Mouse (Mus musculus): ENCODE data around the gene Olfr325. TPM values are rescaled to one million over a fixed set of nuclear protein-coding genes. Genes with fewer than 3 reads are reported as not detected.

The Olfr325 gene
- polyA plus RNA-seq, 1 experiment from 2014 or later: not detected

DNA sequence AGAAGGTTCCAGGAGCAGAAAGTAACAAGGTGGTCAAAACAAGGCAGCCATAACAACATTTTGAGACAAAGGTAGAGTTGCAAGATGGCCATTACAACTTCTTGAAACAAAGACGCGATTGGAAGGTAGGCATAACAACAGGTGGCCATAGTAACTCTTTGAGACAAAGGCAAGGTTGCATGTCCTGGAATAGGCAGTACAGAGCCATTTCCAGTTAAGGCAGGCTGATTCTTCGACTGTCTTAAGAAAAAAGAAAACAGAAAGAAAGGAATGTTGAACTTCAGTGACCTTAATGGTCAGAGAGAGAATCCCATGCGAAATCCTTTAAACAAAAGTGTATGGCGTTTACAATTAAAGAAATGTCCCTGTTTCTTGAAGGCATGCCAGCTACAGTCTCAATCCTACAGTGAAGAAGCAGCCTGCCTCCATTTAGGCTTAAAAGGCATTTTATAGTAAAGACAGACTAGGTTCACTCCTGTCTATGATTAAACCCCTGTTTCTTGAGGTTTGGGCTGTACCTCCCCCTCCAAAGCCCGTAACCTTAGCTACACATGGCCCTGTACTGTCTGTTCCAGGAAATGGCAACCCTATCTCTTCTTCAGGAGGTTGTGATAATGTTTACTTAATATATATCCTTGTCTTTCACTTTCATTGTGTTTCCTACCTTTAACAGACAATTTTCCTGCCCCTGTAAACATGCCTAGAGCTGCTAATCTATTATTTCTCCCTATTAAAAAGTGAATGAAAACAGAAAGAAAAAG, 25.4 kb downstream of the Olfr325 start:
- H3K9ac ChIP-seq (replicated peaks): no peak overlapping the region
- H3K27ac ChIP-seq: no peak overlapping the region
- WGBS: 82% methylated on average over 6 of the region's 6 CpGs
- no peak overlapping the region for H3K4me2 ChIP-seq
- ATAC-seq (ENCODE audit: insufficient number of reproducible peaks, insufficient read depth, low FRiP score, low TSS enrichment, low read depth): no peak
- no peak overlapping the region for H3K4me3 ChIP-seq (replicated peaks)
- no peaks in the 10 kb centered on the region; the same call in 1 of the 2 replicates for H3K27me3 ChIP-seq
- H3K4me1 ChIP-seq (replicated peaks): no peaks in the 10 kb centered on the region
- H3K36me3 ChIP-seq: no peaks in the 10 kb centered on the region
- no peaks in the 10 kb centered on the region for H3K9me3 ChIP-seq

DNA sequence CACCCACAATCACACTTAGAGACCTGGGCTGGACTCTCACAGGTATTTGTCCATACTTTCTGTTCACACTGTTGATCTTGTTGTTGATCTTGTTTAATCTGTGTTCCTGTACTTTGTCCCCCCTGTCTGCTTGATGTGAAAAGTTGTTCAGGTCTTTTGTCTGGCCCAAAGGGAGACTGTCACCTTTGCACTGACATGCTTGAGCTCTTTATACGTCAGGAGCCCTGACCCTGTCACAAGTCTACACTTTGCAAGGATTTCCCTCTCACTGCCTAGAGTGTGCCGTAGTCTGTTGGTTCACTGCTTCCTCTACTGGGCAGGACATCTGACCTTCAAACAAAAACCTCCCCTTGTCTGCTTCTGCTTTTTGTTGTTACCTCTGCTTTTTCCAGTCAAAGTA, 27.2 kb downstream of the Olfr325 start:
- no peak overlapping the region for H3K27ac ChIP-seq
- WGBS: 77% methylated on average over 2 of the region's 2 CpGs
- no peaks in the 10 kb centered on the region for H3K27me3 ChIP-seq
- H3K4me3 ChIP-seq (replicated peaks): no peak overlapping the region
- H3K4me2 ChIP-seq: no peak overlapping the region
- no peak overlapping the region for H3K9ac ChIP-seq (replicated peaks)
- no peak for ATAC-seq (ENCODE audit: insufficient number of reproducible peaks, insufficient read depth, low FRiP score, low TSS enrichment, low read depth)
- H3K9me3 ChIP-seq: no peaks in the 10 kb centered on the region
- H3K4me1 ChIP-seq (replicated peaks): no peaks in the 10 kb centered on the region
- no peaks in the 10 kb centered on the region for H3K36me3 ChIP-seq

DNA sequence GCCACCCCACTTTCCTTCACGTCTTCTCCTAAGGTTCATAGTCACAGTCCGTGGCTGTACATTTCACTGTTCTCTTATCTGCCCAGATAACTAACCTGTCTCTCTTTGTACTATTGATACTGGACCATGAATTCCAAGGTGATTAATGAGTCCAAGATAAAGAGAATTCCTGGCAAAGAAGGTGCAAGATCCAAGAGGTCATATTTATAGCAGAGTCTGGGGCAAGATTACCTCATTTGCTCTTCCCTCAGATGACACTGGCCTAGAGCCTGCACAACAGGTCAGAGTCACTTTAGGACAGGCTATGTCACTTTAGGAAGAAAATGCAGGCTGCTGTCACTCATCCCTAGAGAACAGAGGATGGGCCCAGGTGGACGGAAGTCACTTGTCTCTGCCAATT, 27.7 kb downstream of the Olfr325 start:
- Histone ChIP-seq H3K4me2 (no peak overlapping the region), H3K9ac (replicated peaks) (no peak overlapping the region), H3K4me3 (replicated peaks) (no peak overlapping the region), H3K4me1 (replicated peaks) (no peaks in the 10 kb centered on the region), H3K9me3 (no peaks in the 10 kb centered on the region), H3K27me3 (no peaks in the 10 kb centered on the region), H3K27ac (no peak overlapping the region), H3K36me3 (no peaks in the 10 kb centered on the region)
- WGBS: 86% methylated on average over 3 of the region's 3 CpGs
- no peak for ATAC-seq (ENCODE audit: insufficient number of reproducible peaks, insufficient read depth, low FRiP score, low TSS enrichment, low read depth)

DNA sequence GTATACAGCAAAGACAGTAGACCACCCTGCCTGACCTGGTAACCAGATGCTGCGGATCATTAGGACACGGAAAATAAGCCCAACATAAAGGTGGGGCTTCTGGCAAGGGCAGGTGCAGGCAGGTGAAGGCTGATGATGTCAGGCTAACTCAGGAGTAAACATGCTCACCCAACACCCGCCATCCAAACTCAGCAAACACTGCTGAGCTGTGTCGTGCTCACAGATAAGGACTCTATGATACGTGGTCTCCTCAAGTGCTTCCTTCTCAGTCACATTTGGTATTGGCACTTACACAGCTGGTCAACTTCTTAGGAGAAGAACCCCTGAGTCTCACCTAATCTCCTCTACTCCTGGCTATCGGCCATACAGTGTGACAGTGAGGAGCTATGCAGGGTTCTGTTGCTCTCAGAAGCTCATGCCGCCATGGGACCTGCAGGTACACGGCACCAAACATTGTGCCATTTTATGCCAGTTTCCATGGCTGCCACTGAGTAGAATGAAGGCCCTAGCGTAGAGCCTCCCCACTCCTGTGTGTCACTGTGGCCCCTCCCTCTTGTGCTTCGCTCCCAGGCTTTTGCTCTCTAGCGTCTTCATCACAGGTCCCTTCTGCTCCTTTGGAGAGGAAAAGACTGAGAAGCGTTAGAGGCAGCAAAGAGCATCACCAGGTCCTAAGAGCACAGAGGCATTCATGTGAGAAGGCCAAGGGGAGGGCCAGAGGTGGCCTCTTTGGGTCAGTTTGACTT, 28.8 kb downstream of the Olfr325 start:
- WGBS: 90% methylated on average over 12 of the region's 12 CpGs
- Histone ChIP-seq H3K4me2 (no peak overlapping the region), H3K9me3 (no peaks in the 10 kb centered on the region)

DNA sequence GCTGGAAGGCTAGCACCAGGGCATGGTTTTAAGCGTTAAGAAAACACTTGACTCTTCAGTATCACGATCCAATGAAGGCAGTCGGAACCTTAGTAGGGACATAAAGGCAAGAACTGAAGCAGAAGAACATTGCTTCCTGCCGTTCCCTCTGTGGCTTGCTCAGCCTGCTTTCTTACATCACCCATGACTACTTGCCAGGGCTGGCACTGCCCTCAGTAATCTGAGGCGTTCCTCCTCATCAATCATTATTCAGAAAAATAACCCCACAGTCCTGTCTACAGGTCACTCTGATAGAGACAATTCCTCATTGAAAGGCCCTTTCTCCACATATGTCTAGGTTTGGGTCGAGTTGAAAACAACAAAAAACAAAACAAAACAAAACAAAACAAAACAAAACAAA, 29.5 kb downstream of the Olfr325 start:
- no peak for ATAC-seq (ENCODE audit: insufficient number of reproducible peaks, insufficient read depth, low FRiP score, low TSS enrichment, low read depth)
- 91% methylated on average over 6 of the region's 6 CpGs for WGBS
- H3K9ac ChIP-seq (replicated peaks): no peak overlapping the region
- no peaks in the 10 kb centered on the region for H3K4me1 ChIP-seq (replicated peaks)
- no peaks in the 10 kb centered on the region for H3K27me3 ChIP-seq
- H3K27ac ChIP-seq: no peak overlapping the region
- H3K4me3 ChIP-seq (replicated peaks): no peak overlapping the region
- H3K36me3 ChIP-seq: no peaks in the 10 kb centered on the region
- H3K4me2 ChIP-seq: no peak overlapping the region
- H3K9me3 ChIP-seq: no peaks in the 10 kb centered on the region

More for the DNA sequence above, 28.8 kb downstream of the Olfr325 start:
- no peak overlapping the region for H3K9ac ChIP-seq (replicated peaks)
- no peak for ATAC-seq (ENCODE audit: insufficient number of reproducible peaks, insufficient read depth, low FRiP score, low TSS enrichment, low read depth)
- H3K4me3 ChIP-seq (replicated peaks): no peak overlapping the region
- H3K27ac ChIP-seq: no peak overlapping the region
- H3K27me3 ChIP-seq: no peaks in the 10 kb centered on the region
- H3K4me1 ChIP-seq (replicated peaks): no peaks in the 10 kb centered on the region
- H3K36me3 ChIP-seq: no peaks in the 10 kb centered on the region

DNA sequence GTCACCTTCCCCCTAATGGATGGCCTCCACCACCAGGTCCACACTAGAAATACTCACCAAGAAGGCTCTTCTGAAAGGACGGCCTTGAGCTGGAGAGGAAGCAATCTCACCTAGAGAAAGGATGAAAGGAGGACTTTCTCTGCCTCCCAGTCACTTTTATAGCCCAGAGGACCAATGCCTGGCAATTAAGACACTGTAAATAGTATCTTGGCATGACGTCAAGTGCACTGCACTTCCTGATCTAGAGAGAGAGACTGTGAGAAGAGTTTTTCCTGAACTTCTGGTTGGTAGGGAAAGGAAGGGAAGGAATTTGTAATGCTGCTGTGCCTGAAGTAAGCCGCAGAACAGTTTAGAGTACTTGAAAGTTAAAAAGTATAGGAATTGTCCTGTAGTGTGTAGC, 35.8 kb downstream of the Olfr325 start:
- Histone ChIP-seq H3K9ac (replicated peaks) (no peak overlapping the region), H3K9me3 (no peaks in the 10 kb centered on the region), H3K27me3 (no peaks in the 10 kb centered on the region), H3K4me1 (replicated peaks) (no peaks in the 10 kb centered on the region), H3K4me2 (no peak overlapping the region), H3K36me3 (no peaks in the 10 kb centered on the region), H3K4me3 (replicated peaks) (no peak overlapping the region), H3K27ac (no peak overlapping the region)
- no peak for ATAC-seq (ENCODE audit: insufficient number of reproducible peaks, insufficient read depth, low FRiP score, low TSS enrichment, low read depth)
- 56% methylated on average over 3 of the region's 3 CpGs for WGBS

DNA sequence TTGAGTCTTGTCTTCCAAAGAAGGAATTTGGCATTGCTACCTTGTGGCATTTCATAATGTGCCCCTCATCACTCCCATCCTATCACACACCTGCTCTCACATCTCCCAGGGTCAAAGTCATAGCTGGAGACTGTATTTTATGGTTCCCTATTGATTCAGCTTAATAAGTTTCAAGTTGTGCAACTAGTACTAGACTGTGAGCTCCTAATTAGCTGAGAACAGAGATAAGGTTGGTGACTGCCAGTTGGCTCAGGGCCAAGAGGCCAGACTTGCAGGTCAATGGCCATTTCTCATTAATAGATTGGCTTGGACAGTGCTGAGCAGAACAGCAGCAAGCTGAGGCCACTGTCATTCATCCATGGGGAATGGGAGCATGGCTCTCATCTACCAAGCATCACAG, 37.0 kb downstream of the Olfr325 start:
- ATAC-seq (ENCODE audit: insufficient number of reproducible peaks, insufficient read depth, low FRiP score, low TSS enrichment, low read depth): no peak

DNA sequence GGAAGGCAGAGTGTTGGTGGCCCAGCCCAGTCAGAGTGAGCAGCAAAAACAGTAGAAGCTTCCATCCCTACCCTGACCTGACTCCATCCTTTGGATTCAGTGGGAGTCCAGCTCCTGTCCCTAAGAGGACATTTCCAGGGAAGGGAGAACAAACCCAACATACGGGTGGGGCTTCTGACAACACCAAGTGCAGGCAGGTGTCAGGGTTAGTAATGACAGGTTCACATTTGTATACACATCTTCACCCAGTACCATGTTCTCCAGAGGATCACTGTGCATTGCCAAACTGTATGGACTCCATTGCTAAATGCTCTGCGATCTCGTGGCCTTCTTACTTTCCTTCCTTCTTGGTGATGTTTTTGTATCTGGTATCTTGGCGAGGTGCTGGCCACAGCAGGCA, 38.4 kb downstream of the Olfr325 start, which contains the start of gene 2210407C18Rik:
Gene 2210407C18Rik, minus strand, starts transcription at position 101 of the 400 bp plus-strand sequence.
- no peak within 1 kb of the TSS for H3K27ac ChIP-seq
- no peaks in the 10 kb centered on the region for H3K4me1 ChIP-seq (replicated peaks)
- H3K4me3 ChIP-seq (replicated peaks): no peak within 1 kb of the TSS
- no peak for ATAC-seq (ENCODE audit: insufficient number of reproducible peaks, insufficient read depth, low FRiP score, low TSS enrichment, low read depth)
- H3K36me3 ChIP-seq: no peaks in the 10 kb centered on the region
- no peak within 1 kb of the TSS for H3K4me2 ChIP-seq
- 90% methylated on average over 4 of the region's 4 CpGs for WGBS
- H3K9me3 ChIP-seq: no peaks in the 10 kb centered on the region
- H3K27me3 ChIP-seq: no peaks in the 10 kb centered on the region
- H3K9ac ChIP-seq (replicated peaks): no peak within 1 kb of the TSS

More for the DNA sequence above, 37.0 kb downstream of the Olfr325 start:
- no peaks in the 10 kb centered on the region for H3K27me3 ChIP-seq
- H3K4me3 ChIP-seq (replicated peaks): no peak overlapping the region
- no peaks in the 10 kb centered on the region for H3K36me3 ChIP-seq
- no peaks in the 10 kb centered on the region for H3K4me1 ChIP-seq (replicated peaks)
- no peak overlapping the region for H3K27ac ChIP-seq
- no peaks in the 10 kb centered on the region for H3K9me3 ChIP-seq
- no peak overlapping the region for H3K4me2 ChIP-seq
- no peak overlapping the region for H3K9ac ChIP-seq (replicated peaks)

DNA sequence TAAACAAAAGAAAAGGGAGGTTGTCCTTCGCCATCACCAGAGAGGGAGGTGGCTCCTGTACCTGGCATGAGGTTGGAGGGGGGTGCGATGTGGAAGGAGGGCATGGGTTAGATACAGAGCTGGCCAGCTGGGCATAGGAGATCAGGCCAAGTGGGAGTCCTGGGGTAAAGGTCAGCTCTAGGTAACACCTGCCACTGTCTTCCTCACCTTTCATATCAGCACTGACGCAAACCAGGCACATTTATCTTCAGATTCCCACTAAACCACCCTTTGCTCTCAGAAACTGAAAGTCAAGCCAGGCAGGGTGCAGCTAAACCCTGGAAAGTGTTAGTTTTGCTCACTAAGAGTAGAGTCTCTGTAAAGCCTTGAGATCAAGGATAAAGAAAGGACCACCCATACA, 40.8 kb downstream of the Olfr325 start:
- no peaks in the 10 kb centered on the region for H3K9me3 ChIP-seq
- no peak overlapping the region for H3K9ac ChIP-seq (replicated peaks)
- no peaks in the 10 kb centered on the region for H3K36me3 ChIP-seq
- no peak overlapping the region for H3K4me3 ChIP-seq (replicated peaks)
- 77% methylated on average over 3 of the region's 3 CpGs for WGBS
- no peak overlapping the region for H3K27ac ChIP-seq
- H3K4me1 ChIP-seq (replicated peaks): no peaks in the 10 kb centered on the region
- no peak for ATAC-seq (ENCODE audit: insufficient number of reproducible peaks, insufficient read depth, low FRiP score, low TSS enrichment, low read depth)
- H3K27me3 ChIP-seq: no peaks in the 10 kb centered on the region
- no peak overlapping the region for H3K4me2 ChIP-seq

DNA sequence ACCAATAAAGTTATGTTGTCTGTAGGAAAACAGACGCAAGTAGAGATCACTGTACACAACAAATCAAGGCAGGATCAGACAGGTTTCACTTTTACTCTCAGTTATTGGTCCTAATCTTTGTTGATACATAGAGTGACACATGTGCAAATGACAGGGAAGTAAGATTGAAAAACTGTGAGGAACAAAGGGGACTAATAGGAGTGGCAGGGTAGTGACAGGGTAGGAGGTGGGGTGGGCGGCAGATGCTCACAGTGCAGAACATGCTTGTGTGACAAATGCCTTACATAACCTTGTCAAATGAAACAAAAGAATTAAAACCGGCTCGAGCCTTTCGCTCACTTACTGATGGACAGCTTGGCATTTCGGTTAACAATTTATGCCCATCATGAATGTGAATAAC, 41.3 kb downstream of the Olfr325 start:
- no peak overlapping the region for H3K9ac ChIP-seq (replicated peaks)
- no peaks in the 10 kb centered on the region for H3K36me3 ChIP-seq
- no peaks in the 10 kb centered on the region for H3K4me1 ChIP-seq (replicated peaks)
- H3K4me2 ChIP-seq: no peak overlapping the region
- no peak overlapping the region for H3K4me3 ChIP-seq (replicated peaks)
- H3K27me3 ChIP-seq: no peaks in the 10 kb centered on the region; the same call in 1 of the 2 replicates
- H3K9me3 ChIP-seq: no peaks in the 10 kb centered on the region
- H3K27ac ChIP-seq: no peak overlapping the region
- WGBS: 84% methylated on average over 6 of the region's 6 CpGs
- ATAC-seq (ENCODE audit: insufficient number of reproducible peaks, insufficient read depth, low FRiP score, low TSS enrichment, low read depth): no peak

DNA sequence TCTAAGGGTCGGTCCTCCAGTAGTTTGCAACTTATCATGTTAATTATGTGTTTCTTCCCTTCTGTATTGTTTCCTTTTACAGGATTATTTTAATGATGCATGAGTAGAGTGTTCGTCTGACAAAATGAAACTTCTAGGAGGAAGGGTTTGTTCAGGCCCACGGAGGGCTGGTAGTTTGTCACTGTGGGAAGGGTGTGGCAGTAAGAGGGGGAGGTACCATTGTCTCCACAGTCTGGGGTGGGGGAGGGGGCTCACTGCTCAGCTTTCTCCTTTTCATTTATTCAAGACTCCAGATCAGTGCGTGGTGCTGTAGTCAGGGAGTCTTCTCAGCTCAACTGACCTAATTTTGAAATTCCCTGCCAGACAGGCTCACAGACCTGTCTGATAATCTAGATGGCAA, 48.6 kb downstream of the Olfr325 start:
- Histone ChIP-seq H3K27me3 (no peaks in the 10 kb centered on the region; the same call in 1 of the 2 replicates), H3K36me3 (no peaks in the 10 kb centered on the region), H3K27ac (no peak overlapping the region), H3K4me1 (replicated peaks) (no peaks in the 10 kb centered on the region), H3K9ac (replicated peaks) (no peak overlapping the region), H3K9me3 (no peaks in the 10 kb centered on the region), H3K4me2 (no peak overlapping the region), H3K4me3 (replicated peaks) (no peak overlapping the region)
- ATAC-seq (ENCODE audit: insufficient number of reproducible peaks, insufficient read depth, low FRiP score, low TSS enrichment, low read depth): no peak
- whole genome bisulfite sequencing: 69% methylated on average over 4 of the region's 4 CpGs

Data from limb, embryonic 12.5 days (tissue).